Mouse (Mus musculus): ENCODE results near the gene Cdkn2aipnl.

DNA sequence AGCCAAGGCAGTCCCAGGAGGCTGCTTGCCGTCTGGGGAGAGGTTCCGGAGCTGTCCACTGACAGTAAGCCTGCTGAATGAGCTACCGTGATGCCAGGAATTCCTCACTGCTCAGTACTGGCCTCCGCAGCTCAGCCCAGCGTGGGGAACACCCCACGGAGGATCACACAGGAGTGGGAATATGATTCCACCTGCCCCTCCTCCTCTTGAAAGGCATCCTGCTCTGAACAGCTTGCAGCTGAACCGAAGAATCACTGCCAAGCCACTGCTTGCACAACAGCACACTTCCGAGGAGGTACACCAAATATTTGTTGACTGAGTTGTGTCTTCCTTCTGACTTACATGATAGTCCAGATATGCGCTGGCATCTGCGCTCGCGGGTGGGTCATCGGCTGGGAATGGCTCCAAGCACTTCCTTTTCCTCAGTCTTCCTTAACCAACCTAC is 26.9 kb upstream of the Cdkn2aipnl start:
- TF ChIP-seq CTCF (IDR thresholded peaks at IDR 0.05; ENCODE audit: borderline replicate concordance, control insufficient read depth, extremely low read depth, insufficient read depth, low read length, poor library complexity), result no peak
- TF ChIP-seq POLR2A (IDR thresholded peaks at IDR 0.05; ENCODE audit: control insufficient read depth, extremely low read depth, insufficient read depth, low read length, poor library complexity), result no peak
